Mouse (Mus musculus): ENCODE results near the gene Tom1l2. TPM values are rescaled to one million over a fixed set of nuclear protein-coding genes. Genes with fewer than 3 reads are reported as not detected.

Tom1l2 gene
- total and polyA plus RNA-seq, 2 experiments, result 9.6 to 22.1 TPM

DNA sequence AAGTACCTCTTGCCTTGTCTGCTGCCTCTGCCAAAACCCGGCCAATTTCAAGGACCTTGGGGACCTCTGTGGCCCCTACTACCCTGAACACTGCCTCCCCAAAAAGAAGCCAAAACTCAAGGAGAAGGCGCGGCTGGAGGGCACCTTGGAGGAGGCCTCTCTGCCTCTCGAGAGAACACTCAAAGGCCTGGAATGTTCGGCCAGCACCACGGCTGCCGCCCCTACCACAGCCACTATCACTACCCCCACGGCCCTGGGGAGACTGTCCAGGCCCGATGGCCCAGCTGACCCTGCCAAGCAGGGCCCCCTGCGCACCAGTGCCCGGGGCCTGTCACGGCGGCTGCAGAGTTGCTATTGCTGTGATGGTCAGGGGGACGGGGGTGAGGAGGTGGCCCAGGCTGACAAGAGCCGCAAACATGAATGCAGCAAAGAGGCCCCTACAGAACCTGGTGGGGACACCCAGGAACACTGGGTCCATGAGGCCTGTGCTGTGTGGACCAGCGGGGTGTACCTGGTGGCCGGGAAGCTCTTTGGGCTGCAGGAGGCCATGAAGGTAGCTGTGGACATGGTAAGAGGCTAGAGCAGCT is 162.6 kb downstream of the Tom1l2 start:
- H3K27ac ChIP-seq (replicated peaks; ENCODE audit: insufficient read depth, low read depth, low read length), result no peak overlapping the region
- no peaks in the 10 kb centered on the region for H3K36me3 ChIP-seq (ENCODE audit: control insufficient read depth, insufficient read depth, low read length)
- no peaks in the 10 kb centered on the region for H3K4me1 ChIP-seq (ENCODE audit: control insufficient read depth, insufficient read depth, low read length)
- no peak for DNase-seq (ENCODE audit: extremely low read depth, low read depth, low spot score)
- H3K4me3 ChIP-seq (ENCODE audit: insufficient read depth, low read depth, low read length), result no peak overlapping the region
- 95% methylated on average over 17 of the region's 17 CpGs for WGBS
- no peak overlapping the region for H3K9ac ChIP-seq (ENCODE audit: low read depth, low read length)
- H3K79me2 ChIP-seq (ENCODE audit: control insufficient read depth, insufficient read depth, low read length), result no peaks in the 10 kb centered on the region
- TF ChIP-seq CTCF (IDR thresholded peaks at IDR 0.05; ENCODE audit: low read depth, low read length) (no peak), POLR2A (IDR thresholded peaks at IDR 0.05; ENCODE audit: extremely low read depth, insufficient read depth, low read length) (no peak)
- no peaks in the 10 kb centered on the region for H3K27me3 ChIP-seq (ENCODE audit: control insufficient read depth, insufficient read depth, low read length)

DNA sequence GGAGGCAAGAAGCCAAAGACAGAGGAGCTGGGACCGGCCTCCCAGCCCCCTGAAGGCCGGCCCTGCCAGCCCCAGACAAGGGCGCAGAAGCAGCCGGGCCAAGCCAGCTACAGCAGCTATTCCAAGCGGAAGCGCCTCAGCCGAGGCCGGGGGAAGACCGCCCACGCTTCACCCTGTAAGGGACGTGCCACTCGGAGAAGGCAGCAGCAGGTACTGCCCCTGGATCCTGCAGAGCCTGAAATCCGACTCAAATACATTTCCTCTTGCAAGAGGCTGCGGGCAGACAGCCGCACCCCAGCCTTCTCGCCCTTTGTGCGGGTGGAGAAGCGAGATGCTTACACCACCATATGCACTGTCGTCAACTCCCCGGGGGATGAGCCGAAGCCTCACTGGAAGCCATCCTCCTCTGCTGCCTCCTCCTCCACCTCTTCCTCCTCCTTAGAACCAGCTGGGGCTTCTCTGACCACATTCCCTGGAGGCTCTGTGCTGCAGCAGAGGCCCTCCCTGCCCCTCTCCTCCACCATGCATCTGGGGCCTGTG is 163.1 kb downstream of the Tom1l2 start:
- TF ChIP-seq CTCF (IDR thresholded peaks at IDR 0.05; ENCODE audit: low read depth, low read length) (no peak), POLR2A (IDR thresholded peaks at IDR 0.05; ENCODE audit: extremely low read depth, insufficient read depth, low read length) (no peak)
- Histone ChIP-seq H3K36me3 (ENCODE audit: control insufficient read depth, insufficient read depth, low read length) (no peaks in the 10 kb centered on the region), H3K27ac (replicated peaks; ENCODE audit: insufficient read depth, low read depth, low read length) (no peak overlapping the region), H3K4me3 (ENCODE audit: insufficient read depth, low read depth, low read length) (no peak overlapping the region), H3K4me1 (ENCODE audit: control insufficient read depth, insufficient read depth, low read length) (no peaks in the 10 kb centered on the region), H3K9ac (ENCODE audit: low read depth, low read length) (no peak overlapping the region), H3K27me3 (ENCODE audit: control insufficient read depth, insufficient read depth, low read length) (no peaks in the 10 kb centered on the region), H3K79me2 (ENCODE audit: control insufficient read depth, insufficient read depth, low read length) (no peaks in the 10 kb centered on the region)
- DNase-seq (ENCODE audit: extremely low read depth, low read depth, low spot score), result no peak
- WGBS, result 89% methylated on average over 21 of the region's 21 CpGs

DNA sequence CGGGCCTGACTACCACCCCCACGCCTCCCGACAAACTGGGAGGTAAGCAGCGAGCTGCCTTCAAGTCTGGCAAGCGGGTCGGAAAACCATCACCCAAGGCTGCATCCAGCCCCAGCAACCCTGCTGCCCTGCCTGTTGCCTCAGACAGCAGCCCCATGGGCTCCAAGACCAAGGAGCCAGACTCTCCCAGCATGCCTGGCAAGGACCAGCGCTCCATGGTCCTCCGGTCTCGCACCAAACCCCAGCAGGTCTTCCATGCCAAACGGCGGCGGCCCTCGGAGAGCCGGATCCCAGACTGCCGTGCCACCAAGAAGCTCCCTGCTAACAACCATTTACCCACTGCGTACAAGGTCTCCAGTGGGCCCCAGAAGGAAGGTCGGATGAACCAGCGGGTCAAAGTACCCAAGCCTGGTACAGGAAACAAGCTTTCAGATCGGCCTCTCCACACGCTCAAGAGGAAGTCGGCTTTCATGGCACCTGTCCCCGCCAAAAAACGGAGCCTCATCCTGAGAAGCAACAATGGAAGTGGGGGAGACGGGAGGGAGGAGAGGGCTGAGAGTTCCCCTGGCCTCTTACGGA is 164.3 kb downstream of the Tom1l2 start:
- no peaks in the 10 kb centered on the region for H3K4me1 ChIP-seq (ENCODE audit: control insufficient read depth, insufficient read depth, low read length)
- WGBS, result 94% methylated on average over 25 of the region's 25 CpGs
- H3K36me3 ChIP-seq (ENCODE audit: control insufficient read depth, insufficient read depth, low read length), result no peaks in the 10 kb centered on the region
- no peak overlapping the region for H3K9ac ChIP-seq (ENCODE audit: low read depth, low read length)
- no peaks in the 10 kb centered on the region for H3K79me2 ChIP-seq (ENCODE audit: control insufficient read depth, insufficient read depth, low read length)
- H3K4me3 ChIP-seq (ENCODE audit: insufficient read depth, low read depth, low read length), result no peak overlapping the region
- H3K27ac ChIP-seq (replicated peaks; ENCODE audit: insufficient read depth, low read depth, low read length), result no peak overlapping the region
- no peak for DNase-seq (ENCODE audit: extremely low read depth, low read depth, low spot score)
- no peaks in the 10 kb centered on the region for H3K27me3 ChIP-seq (ENCODE audit: control insufficient read depth, insufficient read depth, low read length)
- TF ChIP-seq POLR2A (IDR thresholded peaks at IDR 0.05; ENCODE audit: extremely low read depth, insufficient read depth, low read length) (no peak), CTCF (IDR thresholded peaks at IDR 0.05; ENCODE audit: low read depth, low read length) (no peak)

DNA sequence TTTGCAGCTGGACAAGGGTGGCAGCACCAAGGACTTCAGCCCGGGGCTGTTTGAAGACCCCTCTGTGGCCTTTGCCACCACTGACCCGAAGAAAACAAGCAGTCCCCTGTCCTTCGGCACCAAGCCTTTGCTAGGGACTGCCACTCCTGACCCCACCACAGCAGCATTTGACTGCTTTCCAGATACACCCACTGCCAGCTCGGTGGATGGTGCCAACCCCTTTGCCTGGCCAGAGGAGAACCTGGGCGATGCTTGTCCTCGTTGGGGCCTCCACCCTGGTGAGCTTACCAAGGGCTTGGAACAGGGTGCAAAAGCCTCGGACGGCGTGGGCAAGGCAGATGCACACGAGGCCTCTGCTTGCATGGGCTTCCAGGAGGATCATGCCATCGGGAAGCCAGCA is 165.6 kb downstream of the Tom1l2 start:
- no peak for DNase-seq (ENCODE audit: extremely low read depth, low read depth, low spot score)
- TF ChIP-seq POLR2A (IDR thresholded peaks at IDR 0.05; ENCODE audit: extremely low read depth, insufficient read depth, low read length) (no peak), CTCF (IDR thresholded peaks at IDR 0.05; ENCODE audit: low read depth, low read length) (no peak)
- Histone ChIP-seq H3K27me3 (ENCODE audit: control insufficient read depth, insufficient read depth, low read length) (no peaks in the 10 kb centered on the region), H3K4me3 (ENCODE audit: insufficient read depth, low read depth, low read length) (no peak overlapping the region), H3K9ac (ENCODE audit: low read depth, low read length) (no peak overlapping the region), H3K27ac (replicated peaks; ENCODE audit: insufficient read depth, low read depth, low read length) (no peak overlapping the region), H3K79me2 (ENCODE audit: control insufficient read depth, insufficient read depth, low read length) (no peaks in the 10 kb centered on the region), H3K4me1 (ENCODE audit: control insufficient read depth, insufficient read depth, low read length) (no peaks in the 10 kb centered on the region; the same call in 1 of the 2 replicates), H3K36me3 (ENCODE audit: control insufficient read depth, insufficient read depth, low read length) (no peaks in the 10 kb centered on the region)
- 90% methylated on average over 11 of the region's 11 CpGs for whole genome bisulfite sequencing

DNA sequence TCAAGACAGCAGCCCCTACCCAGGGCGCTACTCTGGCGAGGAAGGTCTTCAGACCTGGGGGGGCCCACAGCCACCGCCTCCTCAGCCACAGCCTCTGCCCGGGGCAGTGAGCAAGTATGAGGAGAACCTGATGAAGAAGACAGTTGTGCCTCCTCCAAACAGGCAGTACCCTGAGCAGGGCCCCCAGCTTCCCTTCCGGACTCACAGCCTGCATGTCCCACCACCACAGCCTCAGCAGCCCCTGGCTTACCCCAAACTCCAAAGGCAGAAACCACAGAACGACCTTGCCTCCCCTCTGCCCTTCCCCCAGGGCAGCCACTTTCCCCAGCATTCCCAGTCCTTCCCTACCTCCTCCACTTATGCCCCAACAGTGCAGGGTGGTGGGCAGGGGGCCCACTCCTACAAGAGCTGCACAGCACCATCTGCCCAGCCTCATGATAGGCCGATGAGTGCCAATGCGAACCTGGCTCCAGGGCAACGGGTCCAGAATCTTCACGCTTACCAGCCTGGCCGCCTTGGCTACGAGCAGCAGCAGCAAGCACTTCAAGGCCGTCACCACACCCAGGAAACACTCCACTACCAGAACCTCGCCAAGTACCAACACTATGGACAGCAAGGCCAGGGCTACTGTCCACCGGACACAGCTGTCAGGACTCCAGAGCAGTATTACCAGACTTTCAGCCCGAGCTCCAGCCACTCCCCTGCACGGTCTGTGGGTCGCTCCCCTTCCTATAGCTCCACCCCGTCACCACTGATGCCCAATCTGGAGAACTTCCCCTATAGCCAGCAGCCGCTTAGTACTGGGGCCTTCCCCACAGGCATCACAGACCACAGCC is 167.1 kb downstream of the Tom1l2 start:
- H3K4me1 ChIP-seq (ENCODE audit: control insufficient read depth, insufficient read depth, low read length), result no peaks in the 10 kb centered on the region; the same call in 1 of the 2 replicates
- H3K27me3 ChIP-seq (ENCODE audit: control insufficient read depth, insufficient read depth, low read length), result no peaks in the 10 kb centered on the region
- H3K79me2 ChIP-seq (ENCODE audit: control insufficient read depth, insufficient read depth, low read length), result no peaks in the 10 kb centered on the region
- no peak overlapping the region for H3K27ac ChIP-seq (replicated peaks; ENCODE audit: insufficient read depth, low read depth, low read length)
- H3K9ac ChIP-seq (ENCODE audit: low read depth, low read length), result no peak overlapping the region
- H3K4me3 ChIP-seq (ENCODE audit: insufficient read depth, low read depth, low read length), result no peak overlapping the region
- 83% methylated on average over 20 of the region's 20 CpGs for WGBS
- no peak for DNase-seq (ENCODE audit: extremely low read depth, low read depth, low spot score)
- no peaks in the 10 kb centered on the region for H3K36me3 ChIP-seq (ENCODE audit: control insufficient read depth, insufficient read depth, low read length)
- TF ChIP-seq CTCF (IDR thresholded peaks at IDR 0.05; ENCODE audit: low read depth, low read length) (no peak), POLR2A (IDR thresholded peaks at IDR 0.05; ENCODE audit: extremely low read depth, insufficient read depth, low read length) (no peak)
